Mouse (Mus musculus) spleen, postnatal 4 days (tissue): ENCODE results near the gene Phgdh.

Experiments used
- DNase-seq, 2 experiments: peaks; one replicate each; pipeline ENCODE4 v3.0.0; 2022; ENCODE audit warnings: low spot score in 2 of 2

Gene Phgdh

DNA sequence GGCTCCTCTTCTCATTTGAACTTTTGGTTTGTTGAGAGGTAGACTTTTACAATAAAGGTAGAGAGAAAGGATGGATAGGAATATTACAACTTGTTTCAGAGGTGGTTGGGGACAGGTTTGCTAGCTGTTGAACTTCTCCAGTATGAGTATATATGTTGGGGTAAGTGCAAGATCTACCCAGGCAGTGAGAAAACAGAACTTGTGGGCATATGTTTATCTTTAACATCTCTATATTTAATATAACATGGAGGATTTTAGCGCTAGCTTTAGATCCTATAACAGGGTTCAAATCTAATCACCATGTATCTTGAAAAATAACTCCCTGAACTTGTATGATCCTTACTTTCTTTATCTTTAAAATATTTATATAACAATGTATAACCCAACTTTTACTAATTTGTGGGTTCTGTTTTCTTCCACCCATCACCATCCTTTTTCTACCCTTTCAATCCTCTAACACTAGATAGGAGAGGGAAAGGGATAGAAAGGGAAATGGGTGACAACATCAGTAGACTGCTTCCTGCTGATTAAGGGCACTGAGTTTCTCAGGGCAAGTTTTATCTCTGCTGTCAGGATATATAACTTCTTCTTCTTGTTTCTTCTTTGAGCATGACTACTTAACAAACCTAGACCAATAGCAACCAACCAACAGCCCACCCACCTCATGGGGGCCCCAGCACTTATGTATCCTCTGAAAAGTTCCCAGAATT, 40.2 kb downstream of the Phgdh start:
- no peak for DNase-seq

DNA sequence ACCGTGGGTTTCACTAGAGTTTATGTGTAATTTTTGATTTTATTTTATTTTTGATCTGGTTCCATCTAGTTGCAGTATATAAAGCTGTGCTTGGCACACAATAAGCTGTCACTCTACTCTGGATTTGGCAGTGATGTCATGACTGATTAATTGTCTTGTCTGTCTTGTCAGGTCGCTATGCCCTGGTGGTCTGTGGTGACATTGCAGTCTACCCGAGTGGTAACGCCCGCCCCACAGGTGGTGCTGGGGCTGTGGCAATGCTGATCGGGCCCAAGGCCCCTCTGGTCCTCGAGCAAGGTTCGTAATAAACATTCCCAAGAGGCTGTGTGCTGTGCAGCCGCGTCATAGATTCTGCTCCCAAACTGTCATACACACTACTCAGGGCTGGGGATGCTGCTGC, 43.8 kb downstream of the Phgdh start:
- DNase-seq = no peak

DNA sequence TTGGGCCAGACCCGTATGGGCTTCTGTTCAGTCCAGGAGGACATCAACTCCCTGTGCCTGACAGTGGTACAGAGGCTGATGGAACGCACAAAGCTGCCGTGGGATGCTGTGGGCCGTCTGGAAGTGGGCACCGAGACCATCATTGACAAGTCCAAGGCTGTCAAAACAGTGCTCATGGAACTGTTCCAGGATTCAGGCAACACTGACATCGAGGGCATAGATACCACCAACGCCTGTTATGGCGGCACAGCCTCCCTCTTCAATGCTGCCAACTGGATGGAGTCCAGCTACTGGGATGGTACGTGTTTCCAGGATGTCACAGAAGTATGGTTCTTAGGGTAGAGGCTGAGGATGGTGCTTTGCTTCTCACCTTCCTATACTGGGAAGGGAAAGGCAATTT, 48.7 kb downstream of the Phgdh start:
- no peak for DNase-seq

DNA sequence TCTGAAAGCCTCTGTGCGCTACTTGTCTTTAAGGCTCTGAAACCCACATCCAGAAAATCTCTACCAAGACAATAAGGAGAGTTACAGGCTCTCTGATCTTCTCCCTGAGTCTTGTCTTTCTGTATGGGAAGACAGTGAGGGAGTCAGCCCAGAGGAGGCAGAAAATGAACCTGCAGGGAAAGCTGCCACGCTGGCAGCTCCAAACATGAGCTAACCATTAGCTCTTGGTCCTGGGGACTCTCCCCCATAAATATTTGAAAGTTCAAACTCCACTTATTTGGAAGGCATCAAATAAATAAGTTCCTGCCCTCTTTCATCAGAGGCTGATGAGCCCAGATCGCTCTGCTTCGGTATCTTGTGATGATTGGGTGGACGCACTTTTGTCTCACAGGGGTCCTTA, 56.6 kb downstream of the Phgdh start:
- no peak for DNase-seq

DNA sequence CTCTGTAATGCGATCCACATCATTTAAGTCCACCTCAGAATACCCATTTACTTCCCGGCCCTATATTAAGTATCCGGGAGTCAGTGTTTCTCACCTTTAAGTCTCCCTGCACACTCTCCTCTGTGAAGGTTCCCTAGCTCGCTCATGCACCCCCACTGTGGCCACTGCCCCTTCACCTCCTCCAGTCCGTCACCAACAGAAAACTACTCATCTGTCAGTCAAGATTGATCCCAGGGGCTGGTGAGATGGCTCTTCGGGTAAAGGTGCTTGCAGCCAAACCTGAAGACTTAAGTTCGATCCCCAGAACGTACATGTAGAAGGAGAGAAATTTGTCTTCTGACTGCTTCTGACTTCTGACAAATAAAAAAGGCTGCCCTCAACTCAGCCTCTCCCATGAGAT, 57.4 kb downstream of the Phgdh start:
- no peak for DNase-seq

DNA sequence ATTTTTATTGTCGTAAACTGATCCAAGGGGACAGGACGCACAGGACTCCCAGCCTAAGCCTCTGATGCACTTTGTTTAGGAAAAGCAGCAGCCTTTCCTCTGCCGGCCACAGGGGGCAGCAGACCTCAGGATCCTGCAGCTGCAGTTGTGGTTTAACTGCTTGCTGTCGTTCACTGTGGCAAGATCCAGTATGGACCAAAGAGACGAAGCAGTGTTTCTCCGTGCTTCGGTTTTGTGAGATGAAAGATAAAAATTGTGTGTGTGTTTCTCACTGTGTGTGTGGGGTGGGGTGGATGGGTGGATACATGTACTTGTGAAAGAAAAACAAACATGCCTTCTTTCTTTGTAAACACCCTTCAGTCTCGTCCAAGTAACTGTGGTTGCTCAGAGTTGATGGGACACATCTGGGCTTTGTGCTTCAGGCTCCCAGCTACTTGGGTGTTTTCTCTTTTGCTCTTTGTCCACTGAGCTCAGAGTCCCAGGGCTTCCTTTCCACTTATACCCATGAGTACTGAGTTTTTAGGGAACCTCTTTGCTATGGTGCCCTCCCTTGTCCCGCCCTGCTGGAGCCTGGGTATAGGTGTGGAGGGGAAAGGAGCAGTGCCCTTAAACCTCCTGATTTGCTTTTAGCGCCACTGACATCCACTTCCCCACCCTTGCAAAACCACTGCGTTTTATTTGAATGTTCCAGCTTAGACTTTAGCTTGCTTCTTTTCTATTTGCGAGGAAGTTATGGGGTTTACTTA, 58.7 kb downstream of the Phgdh start:
- peak; percentile 46 to 75 for DNase-seq

DNA sequence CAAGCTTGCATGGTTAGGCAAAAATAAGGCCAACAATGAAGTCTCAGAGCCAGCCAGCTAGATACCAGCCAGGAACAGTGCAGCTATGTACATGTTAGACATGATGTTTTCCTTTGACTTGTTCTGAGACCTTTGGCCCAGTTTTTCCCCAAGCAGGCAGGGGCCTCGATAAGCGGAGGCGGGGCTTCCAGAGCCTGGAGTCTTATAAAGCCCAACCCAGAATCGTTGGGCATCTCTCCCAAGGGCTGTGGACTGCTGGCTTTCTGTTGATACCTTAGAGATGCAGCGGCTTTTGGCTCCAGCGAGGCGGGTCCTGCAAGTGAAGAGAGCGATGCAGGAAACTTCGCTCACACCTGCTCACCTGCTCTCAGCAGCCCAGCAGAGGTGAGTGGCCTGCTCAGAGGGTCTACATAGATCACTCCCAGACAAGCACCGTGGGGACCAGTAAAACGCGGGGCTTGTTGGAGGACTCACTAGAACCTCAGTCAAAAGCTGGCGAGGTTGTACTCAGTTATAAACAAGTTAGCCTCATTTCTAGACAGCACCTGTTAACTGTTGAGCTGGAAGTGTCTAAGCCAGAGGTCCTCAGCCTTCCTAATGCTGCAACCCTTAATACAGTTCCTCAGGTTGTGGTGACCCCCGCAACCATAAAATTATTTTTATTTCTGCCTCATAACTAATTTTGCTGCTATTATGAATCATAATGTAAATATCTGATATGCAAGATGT, 59.4 kb downstream of the Phgdh start, which contains the start of gene Hmgcs2:
Hmgcs2 (plus strand) TSS at position 232 of the 729 bp plus-strand sequence.
- peak in 1 of 2 experiments; percentile 32 for DNase-seq

DNA sequence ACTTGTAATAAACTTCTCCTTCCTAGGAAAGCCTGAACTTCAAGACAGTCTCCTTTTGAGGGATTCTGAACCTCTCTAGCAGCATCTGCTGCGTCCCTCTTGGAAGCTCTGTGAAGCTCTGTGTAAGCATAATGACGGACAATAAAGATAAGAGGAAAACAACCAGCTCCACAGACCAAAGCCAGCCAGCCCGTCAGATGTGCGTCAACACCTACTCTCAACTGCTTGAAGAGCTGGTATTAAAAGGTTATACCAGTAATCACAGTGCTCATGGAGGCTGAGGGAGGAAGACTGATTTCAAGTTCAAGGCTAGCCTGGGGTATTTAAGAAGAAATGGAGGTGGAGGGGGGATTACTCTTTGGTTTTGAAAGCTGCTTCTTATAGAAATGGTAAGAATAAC, 60.1 kb downstream of the Phgdh start:
- DNase-seq = no peak

DNA sequence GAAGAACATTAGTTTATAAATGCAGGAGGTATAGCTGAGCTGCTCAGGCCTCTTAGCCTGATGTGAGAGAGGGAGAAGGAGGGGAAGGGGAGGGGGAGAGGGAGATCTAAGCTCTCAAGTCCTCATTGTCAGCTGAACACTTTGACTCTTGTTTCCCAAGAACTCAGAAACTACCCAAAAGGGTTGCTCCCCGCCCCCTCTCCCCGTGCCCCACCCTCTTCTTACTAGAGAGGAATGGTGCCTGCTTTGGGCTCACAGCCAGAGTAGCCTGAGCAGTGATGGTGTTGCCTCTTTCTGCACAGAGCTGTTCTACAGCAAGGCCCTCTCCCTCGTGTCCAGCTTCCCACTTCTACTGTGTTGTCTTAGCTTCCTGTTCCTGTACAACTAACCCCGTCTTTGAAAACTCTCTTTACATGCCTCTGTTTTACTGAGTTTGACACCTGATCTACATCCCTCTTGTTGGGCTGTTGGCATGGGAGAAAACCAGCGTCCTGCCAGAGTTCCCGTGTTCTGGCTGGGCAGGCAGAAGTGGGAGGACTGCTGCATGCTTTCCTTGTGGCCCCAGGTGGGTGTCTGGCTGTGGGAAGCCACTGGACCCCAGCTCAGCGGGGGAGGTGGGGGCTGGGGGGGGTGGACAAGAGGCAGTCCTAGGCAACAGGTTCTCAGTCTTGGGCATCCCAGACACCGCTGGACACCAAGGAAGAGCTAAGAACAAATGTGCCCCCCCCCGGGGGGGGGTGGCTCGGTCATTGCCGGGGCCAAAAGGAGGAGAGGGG, 66.0 kb downstream of the Phgdh start:
- no peak for DNase-seq

DNA sequence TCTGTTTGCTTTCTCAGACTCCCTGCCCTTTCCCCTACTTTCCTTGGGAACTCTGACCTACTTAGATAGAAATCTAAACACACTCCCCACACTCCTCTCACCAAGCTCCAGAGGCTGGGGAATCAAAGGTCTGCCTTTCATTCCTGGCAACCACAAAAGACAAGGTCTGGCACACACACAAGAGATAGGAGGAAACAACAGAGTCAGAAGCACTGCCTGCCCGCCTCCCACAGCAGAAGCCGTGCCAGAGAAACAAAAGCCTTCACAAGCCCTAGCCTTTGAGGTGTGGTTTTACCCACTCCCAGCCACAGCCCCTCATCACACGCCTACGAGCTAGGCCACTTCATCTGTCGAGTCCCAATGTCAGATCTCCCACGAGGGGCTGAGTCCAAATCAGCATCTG, 72.5 kb downstream of the Phgdh start:
- DNase-seq = no peak
